Mouse (Mus musculus): ENCODE measurements around the gene Cux2.

DNA sequence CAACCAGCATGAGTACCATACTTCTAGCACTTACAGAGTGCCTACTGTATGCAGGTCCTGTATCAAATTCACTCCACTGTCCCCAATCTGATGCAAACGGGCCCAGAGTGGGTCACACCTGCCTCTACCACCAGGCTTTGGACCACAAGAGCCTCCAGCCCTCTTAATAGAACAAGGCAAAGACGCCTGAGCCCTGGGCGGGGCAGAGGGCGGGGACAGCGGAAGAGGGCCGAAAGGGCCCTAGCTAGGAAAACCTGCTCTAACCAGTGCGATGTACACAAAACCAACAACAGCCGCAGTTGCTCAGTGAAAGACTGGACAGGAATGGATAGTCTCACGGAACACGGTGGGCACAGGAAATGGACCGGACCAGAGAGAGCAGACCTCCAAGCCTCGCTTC is 18.8 kb downstream of the Cux2 start:
- no peak for TF ChIP-seq MYOD1 (IDR thresholded peaks at IDR 0.05; ENCODE audit: control insufficient read depth in 1 of 3, insufficient read length in 2 of 3, low read depth in 2 of 3)
- no peak for TF ChIP-seq CEBPB (IDR thresholded peaks at IDR 0.05; ENCODE audit: insufficient read depth, poor library complexity, severe bottlenecking)
- no peak for TF ChIP-seq E2F4 (IDR thresholded peaks at IDR 0.05; ENCODE audit: insufficient read depth)
- no peak for TF ChIP-seq POLR2AphosphoS2 (IDR thresholded peaks at IDR 0.05; ENCODE audit: insufficient read length, low read depth)
- TF ChIP-seq POLR2A (IDR thresholded peaks at IDR 0.05; ENCODE audit: insufficient read length, low read depth): no peak
- no peak for TF ChIP-seq MAX (IDR thresholded peaks at IDR 0.05; ENCODE audit: low read depth)
- TF ChIP-seq USF1 (IDR thresholded peaks at IDR 0.05; ENCODE audit: low read depth): no peak
- TF ChIP-seq TCF12 (IDR thresholded peaks at IDR 0.05; ENCODE audit: insufficient read depth, poor library complexity, severe bottlenecking): no peak
- no peak for TF ChIP-seq REST (IDR thresholded peaks at IDR 0.05; ENCODE audit: insufficient read depth, insufficient read length)

All from myocyte (in vitro differentiated cells).